Mouse (Mus musculus) spleen, postnatal 36 days (tissue): ENCODE measurements around the gene Pald1.
A peak's percentile ranks its signal among the peaks of the same experiment; 100 is the strongest.

ENCODE experiments used
- DNase-seq, 2 experiments: peaks; one replicate each; pipeline ENCODE4 v3.0.0; 2022; ENCODE audit warnings: low spot score in 2 of 2, mixed read lengths in 1 of 2

The Pald1 gene

GRCm38 (mm10) chr10:61334545-61334944, 48.8 kb downstream of the Pald1 start:
- DNase-seq, result no peak

GRCm38 (mm10) chr10:61331046-61331445, 52.3 kb downstream of the Pald1 start:
- DNase-seq, result no peak

- no peak for DNase-seq
Measured at GRCm38 (mm10) chr10:61328927-61329326, 54.4 kb downstream of the Pald1 start.

- no peak for DNase-seq
Measured at GRCm38 (mm10) chr10:61327545-61327944, 55.8 kb downstream of the Pald1 start.

GRCm38 (mm10) chr10:61325782-61326328, 57.5 kb downstream of the Pald1 start:
- DNase-seq, result no peak

- no peak for DNase-seq
Measured at GRCm38 (mm10) chr10:61324717-61325116, 58.6 kb downstream of the Pald1 start.

- no peak for DNase-seq
Measured at GRCm38 (mm10) chr10:61318527-61318926, 64.8 kb downstream of the Pald1 start.

- no peak for DNase-seq
Measured at GRCm38 (mm10) chr10:61315324-61315880, 67.9 kb downstream of the Pald1 start.

- no peak for DNase-seq
Measured at GRCm38 (mm10) chr10:61313750-61314149, 69.6 kb downstream of the Pald1 start.

GRCm38 (mm10) chr10:61312754-61313153, 70.6 kb downstream of the Pald1 start:
- DNase-seq, result no peak

GRCm38 (mm10) chr10:61312159-61312558, 71.2 kb downstream of the Pald1 start:
- no peak for DNase-seq

- no peak for DNase-seq
Measured at GRCm38 (mm10) chr10:61308706-61309320, 74.5 kb downstream of the Pald1 start.

- peak; percentile 23 to 26 for DNase-seq
Measured at GRCm38 (mm10) chr10:61305928-61306590, 77.3 kb downstream of the Pald1 start.

- DNase-seq, result no peak
Measured at GRCm38 (mm10) chr10:61304046-61304445, 79.3 kb downstream of the Pald1 start.

GRCm38 (mm10) chr10:61300996-61301395, 82.3 kb downstream of the Pald1 start:
- DNase-seq, result no peak

GRCm38 (mm10) chr10:61297477-61297876, 85.9 kb downstream of the Pald1 start, which contains the start of gene Prf1:
Gene Prf1 (plus strand): TSS chr10:61297833.
- peak; percentile 65 to 67 for DNase-seq

GRCm38 (mm10) chr10:61296713-61297445, 86.5 kb downstream of the Pald1 start:
- DNase-seq, result no peak

- no peak for DNase-seq
Measured at GRCm38 (mm10) chr10:61294242-61294641, 89.1 kb downstream of the Pald1 start.

GRCm38 (mm10) chr10:61290479-61290878, 92.9 kb downstream of the Pald1 start:
- no peak for DNase-seq

GRCm38 (mm10) chr10:61290016-61290415, 93.3 kb downstream of the Pald1 start:
- DNase-seq, result no peak

- no peak for DNase-seq
Measured at GRCm38 (mm10) chr10:61286246-61286645, 97.1 kb downstream of the Pald1 start.

- DNase-seq, result no peak
Measured at GRCm38 (mm10) chr10:61285271-61285670, 98.1 kb downstream of the Pald1 start.
